Mouse (Mus musculus) bone marrow, adult 2 months (tissue): ENCODE data around the gene E130309D02Rik. TPM values are rescaled to one million over a fixed set of nuclear protein-coding genes. Genes with fewer than 3 reads are reported as not detected.

Experiments used
- H3K27ac ChIP-seq: fragments of 200-500 bp; 2 replicates; pipeline ENCODE4 v1.5.1; 2012; ENCODE audit warnings: low read depth, mild to moderate bottlenecking, control low read depth, inconsistent platforms, low read length; ENCODE audit not compliant: control insufficient read depth, poor library complexity, insufficient read depth
- H3K4me1 ChIP-seq: fragments of 200-500 bp; 2 replicates; pipeline ENCODE4 v1.6.1; 2011; ENCODE audit warnings: low read length; ENCODE audit not compliant: control insufficient read depth, insufficient read depth
- H3K4me3 ChIP-seq: fragments of 200-500 bp; replicated peaks from 2 replicates; pipeline ENCODE3; 2011; ENCODE audit warnings: mild to moderate bottlenecking, low read depth, low read length, control low read depth; ENCODE audit not compliant: control insufficient read depth
- CTCF ChIP-seq: fragments of 200-500 bp; IDR thresholded peaks from 2 replicates; pipeline ENCODE4 v1.5.1; 2011; ENCODE audit warnings: low read length, control low read depth; ENCODE audit not compliant: control insufficient read depth, insufficient read depth
- POLR2A ChIP-seq: fragments of 200-500 bp; IDR thresholded peaks from 2 replicates; pipeline ENCODE4 v1.6.1; 2011; ENCODE audit warnings: low read depth, mild to moderate bottlenecking, control low read depth, low read length, borderline replicate concordance; ENCODE audit not compliant: control insufficient read depth
- WGBS: fragments of 180-500 bp; shearing (Covaris S2); methylation state at CpG from one replicate; pipeline ENCODE4 v1.1.7; 2018; 5-methylcytosine and 5-hydroxymethylcytosine counted together
- polyA plus RNA-seq: library from polyadenylated mRNA; stranded (reverse); fragments of >200 nt; gene quantifications from 2 replicates; pipeline ENCODE4 v1.2.4, GENCODE M21; 2011; ENCODE audit warnings: low replicate concordance; ENCODE audit not compliant: missing spikeins, insufficient read depth, insufficient read length

E130309D02Rik gene
- polyA plus RNA-seq, 1 experiment: 13.1 TPM

- Histone ChIP-seq H3K27ac (peak overlapping the region; percentile 33), H3K4me1 (peaks cover 9% of the 10 kb centered on the region), H3K4me3 (no peak overlapping the region)
- TF ChIP-seq POLR2A: no peak; the same call in 1 of the 2 replicates
- no peak for TF ChIP-seq CTCF
- WGBS: 6% methylated on average over 9 of the region's 9 CpGs
These were observed 26.7 kb downstream of the E130309D02Rik start for GRCm38 (mm10) chr5:143288378-143288911.

- TF ChIP-seq POLR2A (no peak; the same call in 1 of the 2 replicates), CTCF (no peak)
- Histone ChIP-seq H3K4me3 (peak overlapping the region; percentile 29), H3K4me1 (peaks cover 9% of the 10 kb centered on the region), H3K27ac (no peak overlapping the region; the same call in 1 of the 2 replicates)
- 4% methylated on average over 48 of the region's 48 CpGs for WGBS
These were observed 27.3 kb downstream of the E130309D02Rik start for GRCm38 (mm10) chr5:143287774-143288328.

- Histone ChIP-seq H3K4me3 (no peak overlapping the region), H3K27ac (no peak overlapping the region), H3K4me1 (peaks cover 9% of the 10 kb centered on the region)
- TF ChIP-seq CTCF (0 out of 2 replicates have a peak, but pooled peaks have one; percentile 22), POLR2A (no peak)
- 71% methylated on average over 6 of the region's 6 CpGs for WGBS
These were observed 30.4 kb downstream of the E130309D02Rik start for GRCm38 (mm10) chr5:143284762-143285161.

- Histone ChIP-seq H3K4me3 (no peak overlapping the region), H3K4me1 (no peaks in the 10 kb centered on the region; the same call in 1 of the 2 replicates), H3K27ac (no peak overlapping the region)
- 73% methylated on average over 10 of the region's 10 CpGs for WGBS
- no peak for TF ChIP-seq POLR2A
- no peak for TF ChIP-seq CTCF
These were observed 35.9 kb downstream of the E130309D02Rik start for GRCm38 (mm10) chr5:143279247-143279646.

- WGBS: 71% methylated on average over 5 of the region's 5 CpGs
- Histone ChIP-seq H3K27ac (no peak overlapping the region), H3K4me1 (no peaks in the 10 kb centered on the region; the same call in none of the 2 replicates), H3K4me3 (no peak overlapping the region)
- TF ChIP-seq CTCF (no peak), POLR2A (no peak)
These were observed 39.4 kb downstream of the E130309D02Rik start for GRCm38 (mm10) chr5:143275761-143276160.

GRCm38 (mm10) chr5:143272540-143273330 lies 42.4 kb downstream of the E130309D02Rik start:
- TF ChIP-seq CTCF (no peak), POLR2A (no peak)
- Histone ChIP-seq H3K27ac (peak overlapping the region; percentile 22), H3K4me1 (peaks cover 1% of the 10 kb centered on the region), H3K4me3 (no peak overlapping the region)
- 28% methylated on average over 16 of the region's 16 CpGs for WGBS

GRCm38 (mm10) chr5:143272108-143272507 lies 43.1 kb downstream of the E130309D02Rik start:
- H3K27ac ChIP-seq: 0 out of 2 replicates have a peak overlapping the region, but pooled peaks have one; percentile 22
- WGBS: 10% methylated on average over 3 of the region's 3 CpGs
- H3K4me1 ChIP-seq: peaks cover 1% of the 10 kb centered on the region
- TF ChIP-seq POLR2A (no peak), CTCF (no peak)
- H3K4me3 ChIP-seq: no peak overlapping the region

GRCm38 (mm10) chr5:143271642-143272041 lies 43.5 kb downstream of the E130309D02Rik start:
- Histone ChIP-seq H3K4me1 (peaks cover 1% of the 10 kb centered on the region), H3K4me3 (no peak overlapping the region), H3K27ac (no peak overlapping the region)
- TF ChIP-seq CTCF (no peak), POLR2A (no peak)
- 76% methylated on average over 6 of the region's 6 CpGs for WGBS

GRCm38 (mm10) chr5:143270151-143270519 lies 45.0 kb downstream of the E130309D02Rik start:
- 5% methylated on average over 12 of the region's 12 CpGs for WGBS
- Histone ChIP-seq H3K4me1 (peaks cover 1% of the 10 kb centered on the region), H3K27ac (no peak overlapping the region), H3K4me3 (peak overlapping the region; percentile 61)
- TF ChIP-seq POLR2A (no peak), CTCF (no peak)
